Mouse (Mus musculus): Measurements from ENCODE around the gene Usp49.

DNA sequence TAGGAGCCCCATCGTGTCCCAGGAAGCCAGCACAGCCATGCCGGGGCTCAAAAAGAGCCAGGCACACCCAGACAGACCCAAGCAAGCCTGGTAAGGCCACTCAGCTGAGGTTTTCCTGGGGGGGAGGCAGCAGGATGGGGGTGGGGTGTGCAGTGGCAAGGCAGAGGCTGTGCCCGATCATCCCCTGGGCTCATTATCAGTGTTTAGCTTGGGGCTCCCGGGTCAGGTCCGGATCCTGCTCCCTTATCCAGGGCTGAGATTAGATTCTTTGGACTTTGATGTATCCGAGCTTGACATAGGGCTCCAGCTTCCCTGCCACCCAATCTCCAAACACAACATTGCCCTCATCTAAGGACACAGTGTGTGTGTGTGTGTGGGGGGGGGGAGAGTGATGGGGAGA lies 81.4 kb downstream of the Usp49 start:
- TF ChIP-seq POLR2A (IDR thresholded peaks at IDR 0.05; ENCODE audit: borderline replicate concordance, extremely low read depth, low read depth, low read length) (no peak), CTCF (IDR thresholded peaks at IDR 0.05; ENCODE audit: insufficient read depth, low read length) (no peak)
